Mouse (Mus musculus) spleen, adult 2 months (tissue): ENCODE measurements at regions not wholly inside any gene's neighbourhood (a gene's known extent, or its start where the extent isn't known, plus 50 kb on each side); places are given as distances from the start of the nearest gene placed in this dataset.

ENCODE experiments used
- DNase-seq, 2 experiments: peaks; one replicate each; pipeline versions ENCODE4 v3.0.0 to v3.0.0-alpha.2; 2012 to 2021; ENCODE audit warnings: low spot score in 2 of 2, low read depth in 1 of 2
- H3K27ac ChIP-seq: fragments of 200-500 bp; 2 replicates; pipeline ENCODE4 v1.5.1; 2012; ENCODE audit warnings: low read length, inconsistent platforms; ENCODE audit not compliant: insufficient read depth
- H3K27me3 ChIP-seq: fragments of 200-500 bp; 2 replicates; pipeline ENCODE4 v1.6.1; 2012; ENCODE audit warnings: mild to moderate bottlenecking, moderate library complexity, low read length, inconsistent platforms; ENCODE audit not compliant: control insufficient read depth, insufficient read depth
- H3K36me3 ChIP-seq: fragments of 200-500 bp; 2 replicates; pipeline ENCODE4 v1.6.1; 2012; ENCODE audit warnings: mild to moderate bottlenecking, low read length, inconsistent platforms; ENCODE audit not compliant: control insufficient read depth, insufficient read depth
- H3K4me1 ChIP-seq: fragments of 200-500 bp; 2 replicates; pipeline ENCODE4 v1.6.1; 2011; ENCODE audit warnings: inconsistent platforms; ENCODE audit not compliant: control insufficient read depth, insufficient read depth, insufficient read length
- H3K4me3 ChIP-seq: fragments of 200-500 bp; 2 replicates; pipeline ENCODE4 v1.5.1; 2011; ENCODE audit warnings: mild to moderate bottlenecking, inconsistent platforms; ENCODE audit not compliant: insufficient read depth, insufficient read length; ENCODE audit errors: extremely low read depth
- CTCF ChIP-seq: fragments of 200-500 bp; IDR thresholded peaks from 2 replicates; pipeline ENCODE4 v1.5.1; 2011; ENCODE audit warnings: mild to moderate bottlenecking, inconsistent platforms; ENCODE audit not compliant: insufficient read depth, insufficient read length, insufficient replicate concordance; ENCODE audit errors: extremely low read depth
- POLR2A ChIP-seq: fragments of 200-500 bp; IDR thresholded peaks from 2 replicates; pipeline ENCODE4 v1.6.1; 2011; ENCODE audit warnings: low read depth, low read length, inconsistent platforms
- WGBS: fragments of 180-500 bp; shearing (Covaris S2); methylation state at CpG from one replicate; pipeline ENCODE4 v1.1.7; 2018; 5-methylcytosine and 5-hydroxymethylcytosine counted together

DNA sequence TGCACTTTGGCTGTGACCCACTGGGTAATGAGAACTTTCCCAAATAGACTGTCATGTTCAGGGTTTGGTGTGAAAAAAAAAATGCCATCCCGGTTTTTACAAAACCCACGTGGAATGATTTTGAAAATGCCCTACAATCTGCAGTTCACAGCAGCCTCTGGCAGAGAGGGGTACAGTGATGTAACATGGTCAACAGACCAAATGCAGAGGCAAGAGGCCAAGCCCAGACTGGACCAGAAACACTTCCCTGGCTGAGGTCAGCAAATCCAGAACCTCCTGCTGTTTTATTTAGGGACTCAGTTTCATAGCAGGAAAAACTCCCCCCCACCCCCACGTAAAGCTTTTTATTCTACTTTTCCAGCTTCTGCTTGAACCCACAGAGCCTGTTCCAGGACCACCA is 267.4 kb downstream of the Maf start:
- DNase-seq = no peak
- no peaks in the 10 kb centered on the region for H3K36me3 ChIP-seq
- H3K4me3 ChIP-seq = no peak overlapping the region
- no peak overlapping the region for H3K27ac ChIP-seq
- no peaks in the 10 kb centered on the region; the same call in 1 of the 2 replicates for H3K4me1 ChIP-seq
- TF ChIP-seq POLR2A = no peak
- TF ChIP-seq CTCF = no peak
- WGBS = 88% methylated on average over 3 of the region's 3 CpGs
- no peaks in the 10 kb centered on the region for H3K27me3 ChIP-seq

DNA sequence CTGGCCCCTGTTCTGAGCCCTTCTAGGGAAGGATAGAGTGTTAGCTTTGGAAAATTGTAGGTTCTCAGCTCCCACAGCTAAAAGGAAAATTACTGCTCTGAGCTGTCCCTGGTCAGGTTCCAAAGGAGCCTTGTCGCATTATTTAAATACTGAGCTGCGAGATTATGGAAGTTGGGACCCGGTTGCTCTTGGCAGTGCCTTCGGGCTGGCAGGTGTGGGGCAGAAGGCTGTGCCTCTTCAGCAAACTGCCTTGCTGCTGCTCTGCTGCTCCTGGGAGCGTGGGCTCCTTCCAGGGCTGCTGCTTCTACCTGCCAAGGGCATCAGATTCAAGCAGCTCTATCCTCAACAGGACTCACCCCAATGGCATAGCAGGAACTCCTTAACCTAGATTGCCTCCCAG is 268.1 kb downstream of the Maf start:
- WGBS = 93% methylated on average over 5 of the region's 5 CpGs
- no peak for DNase-seq
- no peak overlapping the region for H3K4me3 ChIP-seq
- no peaks in the 10 kb centered on the region; the same call in 1 of the 2 replicates for H3K4me1 ChIP-seq
- H3K27me3 ChIP-seq = no peaks in the 10 kb centered on the region
- H3K27ac ChIP-seq = no peak overlapping the region
- H3K36me3 ChIP-seq = no peaks in the 10 kb centered on the region
- TF ChIP-seq CTCF = no peak
- no peak for TF ChIP-seq POLR2A

DNA sequence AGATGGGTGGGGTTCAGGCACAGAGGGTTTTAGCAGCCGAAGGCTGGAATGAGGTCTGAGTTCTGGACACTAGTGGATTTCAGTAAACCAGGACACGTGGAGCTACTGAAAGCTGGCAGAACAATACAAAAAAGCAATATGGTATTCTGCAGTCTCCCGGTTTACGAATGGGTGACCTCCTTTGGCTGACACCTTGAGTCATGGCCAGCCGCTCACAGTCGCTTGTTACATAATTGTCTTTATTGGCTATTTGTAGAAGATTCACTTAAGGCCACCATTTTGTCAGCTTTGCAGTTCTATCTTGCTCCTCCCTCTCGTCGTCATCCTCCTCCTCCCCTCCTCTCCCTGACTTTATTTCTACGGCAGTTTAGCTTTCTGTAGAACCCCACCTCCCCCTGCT is 269.6 kb downstream of the Maf start:
- DNase-seq = no peak
- Histone ChIP-seq H3K4me3 (no peak overlapping the region), H3K27ac (no peak overlapping the region), H3K36me3 (no peaks in the 10 kb centered on the region), H3K4me1 (no peaks in the 10 kb centered on the region; the same call in 1 of the 2 replicates), H3K27me3 (no peaks in the 10 kb centered on the region)
- 91% methylated on average over 9 of the region's 9 CpGs for WGBS
- TF ChIP-seq POLR2A = no peak
- no peak for TF ChIP-seq CTCF

DNA sequence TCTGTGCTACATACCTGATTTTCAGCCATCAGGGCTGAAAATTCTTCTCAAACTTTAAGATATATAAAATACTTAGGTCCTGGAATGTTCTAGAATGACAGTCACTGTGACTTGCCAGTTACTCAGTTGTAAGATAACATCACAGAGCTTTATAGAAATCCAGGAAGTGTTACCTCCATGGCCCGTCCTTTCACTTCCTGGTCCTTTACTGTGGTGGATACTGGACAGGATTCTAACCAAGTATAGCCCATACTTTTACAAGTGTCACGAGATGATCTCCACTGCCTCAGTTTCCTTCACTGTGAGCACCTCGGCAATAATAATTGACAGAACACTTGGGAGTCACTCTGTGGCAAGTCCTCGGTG is 271.3 kb downstream of the Maf start:
- H3K4me3 ChIP-seq = no peak overlapping the region
- H3K4me1 ChIP-seq = no peaks in the 10 kb centered on the region; the same call in 1 of the 2 replicates
- H3K27me3 ChIP-seq = no peaks in the 10 kb centered on the region
- DNase-seq = no peak
- TF ChIP-seq CTCF = no peak
- TF ChIP-seq POLR2A = no peak
- H3K27ac ChIP-seq = no peak overlapping the region
- H3K36me3 ChIP-seq = no peaks in the 10 kb centered on the region
- WGBS = 67% methylated on average over 4 of the region's 4 CpGs

DNA sequence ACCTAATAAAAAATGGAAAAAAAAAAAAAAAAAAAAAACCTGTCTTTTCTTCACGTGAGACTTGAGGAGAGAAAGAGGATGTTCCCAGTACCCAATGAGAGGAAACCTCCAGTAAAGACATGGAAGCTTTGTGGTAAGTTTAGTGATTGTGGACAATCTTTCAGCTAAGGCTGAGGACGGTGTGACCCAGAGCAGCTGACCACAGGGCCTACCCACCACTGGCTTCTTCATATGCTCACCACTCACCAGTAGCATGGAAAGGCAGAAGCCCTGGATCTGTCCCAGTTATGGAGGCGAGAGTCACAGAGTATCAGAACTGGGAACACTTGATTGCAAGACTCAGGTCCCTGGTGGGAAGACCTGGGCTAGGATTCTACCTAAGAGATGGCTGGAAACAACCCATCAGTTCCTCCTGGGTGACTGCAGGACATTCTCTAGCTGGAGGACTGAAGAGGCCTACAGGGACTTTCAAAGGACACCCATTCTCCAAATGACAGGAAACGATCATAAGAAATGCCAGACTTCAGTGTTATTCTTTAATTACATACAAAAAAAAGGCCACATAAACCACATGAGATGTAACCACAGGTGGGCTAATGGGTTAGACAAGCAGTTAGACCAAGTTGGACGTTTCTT is 271.8 kb downstream of the Maf start:
- H3K27ac ChIP-seq = no peak overlapping the region
- DNase-seq = no peak
- H3K4me1 ChIP-seq = no peaks in the 10 kb centered on the region; the same call in 1 of the 2 replicates
- WGBS = 47% methylated on average over 5 of the region's 5 CpGs
- H3K4me3 ChIP-seq = no peak overlapping the region
- H3K27me3 ChIP-seq = no peaks in the 10 kb centered on the region
- no peaks in the 10 kb centered on the region for H3K36me3 ChIP-seq
- no peak for TF ChIP-seq POLR2A
- no peak for TF ChIP-seq CTCF

DNA sequence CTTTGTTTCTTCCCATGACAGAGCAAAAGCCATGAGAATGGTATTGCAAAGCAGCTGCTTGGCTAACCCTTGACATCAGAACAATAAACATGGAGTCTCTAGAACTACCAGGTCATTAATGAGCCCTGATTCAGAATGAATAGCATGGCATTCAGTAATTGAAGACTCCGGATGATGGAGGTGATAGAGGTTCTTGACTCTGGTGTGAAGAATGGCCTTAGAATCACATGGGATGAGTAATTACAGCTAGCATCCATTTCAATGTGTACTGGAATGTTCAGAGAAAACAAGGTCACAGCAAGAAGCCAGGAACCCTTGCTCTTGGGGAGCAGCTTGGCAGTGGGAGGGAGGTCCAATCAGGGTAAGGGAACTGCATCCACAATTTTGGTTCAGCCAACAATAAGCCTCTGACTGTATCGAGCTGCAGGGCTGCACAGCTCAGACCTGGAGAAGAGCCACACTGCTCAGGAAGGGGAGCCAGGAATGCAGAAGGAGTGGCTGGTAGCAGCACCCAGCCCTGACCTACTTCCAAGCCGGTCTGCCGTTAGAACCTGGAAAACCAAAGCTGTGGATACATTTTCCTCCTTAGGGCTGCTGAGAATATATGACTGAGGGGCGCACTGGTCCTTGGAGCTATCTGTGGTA is 275.1 kb downstream of the Maf start:
- no peak for TF ChIP-seq CTCF
- no peak for TF ChIP-seq POLR2A
- Histone ChIP-seq H3K4me1 (no peaks in the 10 kb centered on the region; the same call in 1 of the 2 replicates), H3K27me3 (no peaks in the 10 kb centered on the region), H3K27ac (no peak overlapping the region), H3K4me3 (no peak overlapping the region), H3K36me3 (no peaks in the 10 kb centered on the region)
- no peak for DNase-seq
- WGBS = 90% methylated on average over 5 of the region's 5 CpGs

DNA sequence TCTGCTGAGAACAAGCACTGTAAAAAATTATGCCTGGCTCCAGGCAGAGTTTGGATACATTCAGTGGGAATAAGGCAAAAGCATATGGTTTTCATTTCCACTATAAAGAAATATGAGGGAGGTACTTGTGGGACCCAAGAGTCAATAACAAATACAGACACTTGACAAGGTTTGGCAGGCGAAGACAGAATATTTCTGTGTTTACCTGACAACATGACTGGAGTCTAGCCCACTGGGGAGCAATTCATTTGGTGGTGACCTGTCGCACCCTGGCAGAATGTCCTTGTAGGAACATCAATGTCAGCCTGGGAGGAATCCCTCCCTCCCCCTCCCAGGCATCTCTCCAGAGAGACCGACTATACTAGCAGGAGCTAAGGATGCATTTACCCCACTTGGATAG is 276.8 kb downstream of the Maf start:
- no peak overlapping the region for H3K4me3 ChIP-seq
- no peaks in the 10 kb centered on the region; the same call in 1 of the 2 replicates for H3K4me1 ChIP-seq
- H3K36me3 ChIP-seq = no peaks in the 10 kb centered on the region
- no peak for TF ChIP-seq CTCF
- TF ChIP-seq POLR2A = no peak
- WGBS = 91% methylated on average over 3 of the region's 3 CpGs
- DNase-seq = no peak
- H3K27ac ChIP-seq = no peak overlapping the region
- no peaks in the 10 kb centered on the region for H3K27me3 ChIP-seq
